Comparison of ENCODE assay signal across 9 mouse cellular contexts in genomic region chr11:113784656-113785396, GRCm38 (mm10). TPM values are rescaled to one million over a fixed set of nuclear protein-coding genes. Genes with fewer than 3 reads are reported as not detected.
DNase-seq lines count a peak whose midpoint lies in the region; ATAC-seq and TF ChIP-seq lines count a peak whose summit lies in the region.
"Had no signal": no experiment of that assay in that cellular context is flagged by ENCODE, and none has a peak within 500 bp of the region (broad histone marks: within the 10 kb centered on the region; RNA-seq: fewer than 3 reads in every experiment).

No protein-coding gene starts in this region.

- peak overlapping the region; percentile 55; the same call in 1 of the 2 replicates for H3K4me2 ChIP-seq in kidney, embryonic 15.5 days
- H3K4me2 ChIP-seq in embryonic facial prominence, embryonic 12.5 days (replicated peaks): peak overlapping the region; percentile 53
- H3K4me2 ChIP-seq in hindbrain, embryonic 15.5 days: peak overlapping the region; percentile 53
- no peak overlapping the region for H3K4me2 ChIP-seq in midbrain, postnatal 0 days (ENCODE audit: low read depth, low read length, poor library complexity, severe bottlenecking)

- peaks cover 75% of the 10 kb centered on the region for H3K4me1 ChIP-seq in kidney, embryonic 15.5 days
- peaks cover 58% of the 10 kb centered on the region for H3K4me1 ChIP-seq in embryonic facial prominence, embryonic 12.5 days
- peaks cover 33% of the 10 kb centered on the region for H3K4me1 ChIP-seq in hindbrain, embryonic 15.5 days (replicated peaks)
- 0 out of 2 replicates have a peak, but pooled peaks cover 3% of the 10 kb centered on the region for H3K4me1 ChIP-seq in midbrain, postnatal 0 days (ENCODE audit: insufficient read depth, low read length)

- DNase-seq in kidney, adult 11 months: no peak
- no peak for DNase-seq in midbrain, postnatal 0 days (ENCODE audit: low spot score)
- DNase-seq in layer of hippocampus, postnatal 14 days (ENCODE audit: low spot score in 2 of 2): no peak
- no peak for DNase-seq in urinary bladder, postnatal 10 days (ENCODE audit: low spot score)
- DNase-seq in urinary bladder, postnatal 14 days (ENCODE audit: low spot score): no peak

- no peak overlapping the region for H3K4me3 ChIP-seq in kidney, embryonic 15.5 days (replicated peaks)
- 0 out of 2 replicates have a peak overlapping the region, but pooled peaks have one; percentile 20 for H3K4me3 ChIP-seq in embryonic facial prominence, embryonic 12.5 days
- no peak overlapping the region for H3K4me3 ChIP-seq in hindbrain, embryonic 15.5 days
- no peak overlapping the region for H3K4me3 ChIP-seq in midbrain, postnatal 0 days (ENCODE audit: low read depth, low read length)

- no peaks in the 10 kb centered on the region for H3K9me3 ChIP-seq in kidney, embryonic 15.5 days (replicated peaks)
- H3K9me3 ChIP-seq in embryonic facial prominence, embryonic 12.5 days: no peaks in the 10 kb centered on the region
- H3K9me3 ChIP-seq in hindbrain, embryonic 15.5 days: no peaks in the 10 kb centered on the region
- H3K9me3 ChIP-seq in midbrain, postnatal 0 days (ENCODE audit: low read length): no peaks in the 10 kb centered on the region

- no peaks in the 10 kb centered on the region for H3K27me3 ChIP-seq in kidney, embryonic 15.5 days
- H3K27me3 ChIP-seq in embryonic facial prominence, embryonic 12.5 days: no peaks in the 10 kb centered on the region
- no peaks in the 10 kb centered on the region for H3K27me3 ChIP-seq in hindbrain, embryonic 15.5 days
- H3K27me3 ChIP-seq in midbrain, postnatal 0 days (ENCODE audit: insufficient read depth, low read length): no peaks in the 10 kb centered on the region

- 30% methylated on average over 2 of the region's 2 CpGs for WGBS in kidney, embryonic 15.5 days
- 19% methylated on average over 2 of the region's 2 CpGs for WGBS in embryonic facial prominence, embryonic 12.5 days
- 22% methylated on average over 2 of the region's 2 CpGs for WGBS in hindbrain, embryonic 15.5 days
- WGBS in midbrain, postnatal 0 days: 55% methylated on average over 2 of the region's 2 CpGs

- no peak; the same call in 1 of the 2 replicates for ATAC-seq in kidney, embryonic 15.5 days (replicated peaks; ENCODE audit: low FRiP score)
- ATAC-seq in embryonic facial prominence, embryonic 12.5 days (ENCODE audit: insufficient number of reproducible peaks, insufficient read depth, low FRiP score, low TSS enrichment): 0 out of 2 replicates have a peak, but pooled peaks have one; percentile 36
- peak; percentile 16; the same call in 1 of the 2 replicates for ATAC-seq in hindbrain, embryonic 15.5 days (ENCODE audit: low FRiP score, low read depth)
- ATAC-seq in midbrain, postnatal 0 days (ENCODE audit: low FRiP score): no peak

- TF ChIP-seq CTCF in midbrain, postnatal 0 days (IDR thresholded peaks at IDR 0.05): no peak

- H3K9ac ChIP-seq in kidney, embryonic 15.5 days: no peak overlapping the region
- no peak overlapping the region for H3K9ac ChIP-seq in embryonic facial prominence, embryonic 12.5 days
- no peak overlapping the region for H3K9ac ChIP-seq in hindbrain, embryonic 15.5 days
- H3K9ac ChIP-seq in midbrain, postnatal 0 days (replicated peaks; ENCODE audit: low read length, poor library complexity, severe bottlenecking): no peak overlapping the region

- peak overlapping the region; percentile 95 for H3K27ac ChIP-seq in kidney, embryonic 15.5 days
- H3K27ac ChIP-seq in embryonic facial prominence, embryonic 12.5 days: peak overlapping the region; percentile 99
- H3K27ac ChIP-seq in hindbrain, embryonic 15.5 days (replicated peaks): peak overlapping the region; percentile 87
- peak overlapping the region; percentile 81 for H3K27ac ChIP-seq in midbrain, postnatal 0 days (ENCODE audit: low read depth, low read length)
- H3K27ac ChIP-seq: macrophage had no signal

- H3K36me3 ChIP-seq in kidney, embryonic 15.5 days: no peaks in the 10 kb centered on the region
- no peaks in the 10 kb centered on the region for H3K36me3 ChIP-seq in embryonic facial prominence, embryonic 12.5 days
- no peaks in the 10 kb centered on the region for H3K36me3 ChIP-seq in hindbrain, embryonic 15.5 days
- no peaks in the 10 kb centered on the region for H3K36me3 ChIP-seq in midbrain, postnatal 0 days (ENCODE audit: insufficient read depth, low read length)

RNA-seq across cellular contexts. Expression of gene Cdc42ep4, which starts 33.1 kb away (rescaled TPM):
- polyA plus RNA-seq in kidney, embryonic 15.5 days (2015; fragmentation: Nextera tagmentation; extraction: Ambion mirVana): 63.7 and 66.7 TPM in 2 replicates
- polyA plus RNA-seq in embryonic facial prominence, embryonic 12.5 days (2016; fragmentation: Nextera tagmentation; extraction: Ambion mirVana): 116 and 118 TPM in 2 replicates
- 67.5 and 71.7 TPM in 2 replicates for polyA plus RNA-seq in hindbrain, embryonic 15.5 days (2015; fragmentation: Nextera tagmentation; extraction: Ambion mirVana)
- 88.0 and 89.5 TPM in 2 replicates for total RNA-seq in midbrain, postnatal 0 days (2014; rRNA removed)
- polyA plus RNA-seq in midbrain, postnatal 0 days (2015; fragmentation: Nextera tagmentation; extraction: Ambion mirVana): 60.3 and 63.2 TPM in 2 replicates
- 10 to 100 TPM; 42.1 to 46.9 TPM for total RNA-seq in layer of hippocampus, postnatal 14 days (2021)

Comparison
In these comparisons a context has a peak if more than half of its experiments do, and no peak if none do; other contexts are left out.
1. ATAC-seq: peak in embryonic facial prominence, embryonic 12.5 days (single experiment) and hindbrain, embryonic 15.5 days (single experiment); none in kidney, embryonic 15.5 days (single experiment) and midbrain, postnatal 0 days (single experiment).
2. Peak in every context shown above with its lines, with median percentiles within 50 percentile points of each other: H3K27ac ChIP-seq.